Mouse (Mus musculus) left cerebral cortex, adult 2 months (tissue): ENCODE measurements at regions not wholly inside any gene's neighbourhood (a gene's known extent, or its start where the extent isn't known, plus 50 kb on each side); places are given as distances from the start of the nearest gene placed in this dataset.

Experiments
- DNase-seq, 2 experiments: peaks; one replicate each; pipeline ENCODE4 v3.0.0; 2021 to 2022; ENCODE audit warnings: low spot score in 2 of 2, mixed read lengths in 1 of 2; ENCODE audit errors: extremely low spot score in 1 of 2
- H3K27ac ChIP-seq: fragments of 200-600 bp; 2 replicates; pipeline ENCODE4 v1.8.1; 2022
- H3K4me3 ChIP-seq: fragments of 200-600 bp; 2 replicates; pipeline ENCODE4 v1.8.1; 2022
- CTCF ChIP-seq: fragments of 200-600 bp; IDR thresholded peaks from 2 replicates; pipeline ENCODE4 v1.8.1; 2022; ENCODE audit warnings: antibody characterized with exemption, mild to moderate bottlenecking, moderate library complexity
- intact Hi-C: fragments of 180-260 bp; cut with DNase I; formaldehyde crosslinking; loops from one replicate; pipeline ENCODE4 v1.15.1; 2025

DNA sequence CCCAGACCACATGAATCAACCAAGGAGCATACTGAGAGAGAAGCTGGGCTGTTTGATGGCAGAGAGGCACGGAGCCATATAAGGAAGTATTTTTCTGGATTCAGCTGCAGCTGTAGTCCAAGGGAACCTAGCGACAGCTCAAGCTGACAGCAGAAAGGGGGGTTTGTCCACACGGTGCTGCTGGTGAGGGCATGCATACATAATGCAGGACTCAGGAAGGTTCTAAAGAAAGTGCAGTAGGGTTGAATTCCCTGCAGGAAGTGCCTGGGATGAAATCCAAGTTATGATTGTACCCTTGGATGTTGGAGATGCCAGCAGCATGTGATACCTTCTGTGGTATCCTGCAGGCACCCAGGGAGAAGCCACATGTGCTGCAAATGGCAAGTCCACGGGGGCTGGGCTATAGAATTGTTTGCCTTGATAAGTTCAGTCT, 381.7 kb upstream of the Camk1g start:
- DNase-seq, result no peak
- intact Hi-C loops, result no loop called here

GRCm38 (mm10) chr1:193750929-193751328, 380.8 kb upstream of the Camk1g start:
- no peak overlapping the region for H3K4me3 ChIP-seq
- no peak for TF ChIP-seq CTCF
- DNase-seq, result no peak
- H3K27ac ChIP-seq, result no peak overlapping the region
- intact Hi-C loops, result no loop called here

More for the DNA sequence above, 381.7 kb upstream of the Camk1g start:
- no peak overlapping the region; the same call in none of the 2 replicates for H3K27ac ChIP-seq
- H3K4me3 ChIP-seq, result no peak overlapping the region
- no peak for TF ChIP-seq CTCF

DNA sequence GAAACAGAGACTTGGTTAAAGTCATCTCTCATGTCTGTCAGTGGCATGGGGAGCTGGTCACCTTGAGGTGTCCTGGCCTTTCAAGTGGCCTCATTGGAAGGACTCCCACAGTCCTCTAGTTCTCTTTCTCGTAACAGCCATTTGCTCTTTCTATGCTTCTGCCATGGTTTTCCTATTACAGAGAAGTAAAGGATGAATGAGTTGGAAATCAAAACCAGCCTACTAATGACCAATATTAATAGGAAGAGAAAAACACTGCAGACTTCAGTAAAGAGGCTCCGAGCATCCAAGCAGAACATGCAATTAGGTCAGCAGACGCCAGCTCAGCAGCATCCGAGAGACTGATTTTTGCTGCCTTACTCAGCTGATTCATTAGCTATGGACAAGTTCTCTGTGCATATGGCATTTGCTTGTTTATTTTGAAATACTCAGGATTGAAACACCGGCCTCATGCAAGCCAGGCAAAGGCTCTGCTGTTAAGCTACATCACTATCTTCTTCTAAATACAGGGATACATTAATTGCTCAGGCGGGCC, 377.4 kb upstream of the Camk1g start:
- intact Hi-C loops, result no loop called here
- no peak for TF ChIP-seq CTCF
- H3K27ac ChIP-seq, result no peak overlapping the region
- DNase-seq, result no peak
- no peak overlapping the region for H3K4me3 ChIP-seq

GRCm38 (mm10) chr1:193742688-193743087, 372.6 kb upstream of the Camk1g start:
- intact Hi-C loops, result no loop called here
- no peak for DNase-seq
- TF ChIP-seq CTCF, result peak; percentile 6; the same call in 1 of the 2 replicates
- Histone ChIP-seq H3K27ac (no peak overlapping the region), H3K4me3 (no peak overlapping the region)

DNA sequence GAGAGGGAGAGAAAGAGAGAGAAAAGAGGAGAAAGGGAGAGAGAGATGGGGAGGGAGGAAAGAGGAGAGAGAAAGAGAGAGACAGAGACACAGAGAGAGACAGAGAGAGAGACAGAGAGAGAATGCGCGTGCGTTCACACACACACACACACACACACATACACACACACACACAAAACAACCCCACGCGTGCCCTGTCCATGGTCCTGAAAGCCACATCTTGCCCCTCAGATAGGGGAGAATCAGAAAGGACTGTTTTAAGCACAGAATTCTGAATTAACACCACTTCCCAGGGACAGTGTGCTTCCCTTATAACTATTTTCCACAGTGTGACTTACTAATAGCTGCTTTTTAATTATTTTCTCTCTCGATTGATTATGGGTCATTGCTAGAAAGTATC, 368.7 kb upstream of the Camk1g start:
- no peak for TF ChIP-seq CTCF
- H3K4me3 ChIP-seq, result no peak overlapping the region
- no peak for DNase-seq
- no peak overlapping the region for H3K27ac ChIP-seq
- intact Hi-C loops, result no loop called here

GRCm38 (mm10) chr1:193735949-193736518, 365.9 kb upstream of the Camk1g start:
- intact Hi-C loops, result no loop called here
- DNase-seq, result no peak
- Histone ChIP-seq H3K4me3 (no peak overlapping the region), H3K27ac (peak overlapping the region; percentile 55; the same call in 1 of the 2 replicates)
- no peak for TF ChIP-seq CTCF

DNA sequence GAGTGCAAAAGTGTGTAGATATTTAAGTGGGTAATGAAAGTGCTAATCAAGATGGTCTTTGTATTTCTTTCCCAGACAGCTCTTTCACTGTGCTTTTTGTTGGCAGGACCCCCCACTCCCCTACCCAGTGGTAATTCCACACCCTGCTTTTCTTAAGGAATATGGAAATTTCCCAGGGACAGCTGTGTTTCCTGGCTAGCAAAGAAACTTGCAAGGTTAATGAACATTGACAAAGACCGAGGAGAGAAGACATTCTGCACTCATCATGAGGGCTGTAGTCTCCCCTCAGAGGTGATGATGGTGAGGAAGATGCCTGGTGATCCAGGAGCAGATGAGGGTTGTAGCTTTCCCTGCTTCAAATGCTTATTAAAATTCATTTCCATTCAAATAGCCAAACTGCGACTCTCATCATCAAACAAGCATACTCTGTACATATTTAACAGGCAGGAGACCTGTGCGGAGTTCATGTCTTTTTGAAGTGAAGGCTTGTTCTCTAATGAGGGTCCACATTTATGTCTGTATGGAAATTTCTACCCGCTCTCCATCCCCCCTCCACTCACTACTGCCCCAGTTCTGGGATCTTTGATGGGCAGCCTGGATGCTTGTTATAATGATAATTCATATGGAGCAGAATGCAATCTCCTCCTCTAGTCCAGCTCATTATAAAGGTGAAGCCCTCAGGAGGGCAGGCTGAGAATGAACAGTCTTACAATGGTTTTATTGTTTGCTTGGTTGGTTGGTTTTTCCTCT, 364.1 kb upstream of the Camk1g start:
- no peak overlapping the region for H3K4me3 ChIP-seq
- no peak overlapping the region for H3K27ac ChIP-seq
- no peak for DNase-seq
- intact Hi-C loops, result no loop called here
- no peak for TF ChIP-seq CTCF

GRCm38 (mm10) chr1:193733402-193733801, 363.3 kb upstream of the Camk1g start:
- H3K4me3 ChIP-seq, result no peak overlapping the region
- TF ChIP-seq CTCF, result no peak
- H3K27ac ChIP-seq, result no peak overlapping the region
- no peak for DNase-seq
- intact Hi-C loops, result no loop called here

GRCm38 (mm10) chr1:193732113-193732512, 362.0 kb upstream of the Camk1g start:
- Histone ChIP-seq H3K4me3 (no peak overlapping the region), H3K27ac (no peak overlapping the region)
- intact Hi-C loops, result no loop called here
- no peak for TF ChIP-seq CTCF
- DNase-seq, result no peak

DNA sequence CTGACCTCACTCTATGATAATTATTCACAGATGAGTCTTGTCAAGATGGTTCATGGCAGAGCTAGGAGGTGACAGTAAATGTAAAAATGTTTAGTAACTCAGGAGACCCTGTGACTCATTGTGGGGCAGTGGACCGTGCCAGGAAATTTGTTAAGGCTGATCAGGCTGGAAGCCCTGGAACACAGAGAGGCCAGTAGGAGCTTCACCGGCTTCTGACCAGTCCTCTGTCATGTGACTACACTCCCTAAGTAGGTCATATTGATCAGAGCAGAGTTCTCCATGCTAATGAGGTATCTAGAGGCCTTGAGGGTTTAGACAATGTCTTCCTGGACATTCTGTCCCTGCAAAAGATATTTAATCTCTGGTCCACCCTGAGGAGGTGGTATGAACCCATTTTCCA, 351.8 kb upstream of the Camk1g start:
- no peak for TF ChIP-seq CTCF
- intact Hi-C loops, result no loop called here
- no peak overlapping the region for H3K4me3 ChIP-seq

DNA sequence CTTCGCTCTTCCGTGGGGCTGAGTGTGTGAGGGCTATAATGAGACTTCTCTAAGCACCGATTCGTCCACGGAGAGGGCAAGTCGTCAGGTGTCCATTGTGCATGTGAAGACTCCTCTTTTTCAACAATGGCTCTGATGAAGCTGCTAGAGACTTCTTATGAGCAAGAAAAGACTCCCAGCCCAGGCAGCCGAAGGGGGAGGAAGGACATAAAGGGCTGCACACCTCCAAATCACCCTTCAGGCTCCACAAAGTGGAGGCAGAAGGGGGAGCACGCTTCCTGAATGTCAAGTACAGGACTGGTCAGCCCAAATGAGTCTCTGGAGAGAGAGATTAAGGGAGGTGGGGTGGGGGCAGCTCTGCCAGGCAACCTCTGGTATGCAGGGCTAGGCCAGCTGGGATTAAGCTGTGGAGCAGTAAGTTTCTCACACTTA, 350.3 kb upstream of the Camk1g start:
- TF ChIP-seq CTCF, result no peak
- no peak overlapping the region for H3K4me3 ChIP-seq
- intact Hi-C loops, result no loop called here
- DNase-seq, result no peak
- no peak overlapping the region for H3K27ac ChIP-seq

More for the DNA sequence above, 351.8 kb upstream of the Camk1g start:
- DNase-seq, result no peak
- H3K27ac ChIP-seq, result no peak overlapping the region

DNA sequence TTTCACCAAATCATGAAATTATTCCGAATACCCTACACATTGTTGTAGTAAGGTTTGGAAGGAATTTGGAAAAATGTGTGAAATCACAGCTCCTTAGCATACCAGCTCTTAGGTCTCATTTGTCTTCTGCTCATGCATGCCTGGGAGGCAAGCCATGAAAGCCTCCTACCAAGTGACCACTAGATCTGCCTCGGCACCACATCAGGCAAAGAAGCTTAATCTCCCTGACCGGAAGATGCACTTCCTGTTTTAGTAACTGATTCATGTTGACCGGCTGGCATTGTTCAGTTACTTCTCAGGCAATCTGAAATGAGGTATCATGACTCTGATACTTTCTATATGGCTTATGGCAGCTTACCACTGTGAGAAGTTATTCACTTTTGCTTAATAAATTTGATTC, 345.2 kb upstream of the Camk1g start:
- intact Hi-C loops, result no loop called here
- no peak overlapping the region for H3K27ac ChIP-seq
- DNase-seq, result no peak
- no peak for TF ChIP-seq CTCF
- no peak overlapping the region for H3K4me3 ChIP-seq
